Mouse (Mus musculus) CD4-positive, CD25-positive, alpha-beta regulatory T cell, adult 2 months (primary cell): ENCODE measurements around the gene Zfp511.
A peak's percentile ranks its signal among the peaks of the same experiment; 100 is the strongest.

ENCODE experiments used
- DNase-seq: peaks from one replicate; pipeline ENCODE4 v3.0.0-alpha.2; 2012; ENCODE audit warnings: low read depth, low spot score

The Zfp511 gene

GRCm38 (mm10) chr7:140048361-140049114 is 12.3 kb downstream of the Zfp511 start, which contains the start of gene Msx3:
Msx3 (minus strand) TSS chr7:140049089.
- DNase-seq = no peak

- peak; percentile 48 for DNase-seq
These were observed 13.0 kb downstream of the Zfp511 start for GRCm38 (mm10) chr7:140049115-140049689.

- DNase-seq = no peak
These were observed 17.9 kb downstream of the Zfp511 start for GRCm38 (mm10) chr7:140054124-140054523.

GRCm38 (mm10) chr7:140057413-140058407 is 21.5 kb downstream of the Zfp511 start:
- no peak for DNase-seq

GRCm38 (mm10) chr7:140058528-140058927 is 22.3 kb downstream of the Zfp511 start:
- DNase-seq = no peak

GRCm38 (mm10) chr7:140059601-140060000 is 23.4 kb downstream of the Zfp511 start:
- DNase-seq = no peak

- peak; percentile 29 for DNase-seq
These were observed 25.0 kb downstream of the Zfp511 start for GRCm38 (mm10) chr7:140060936-140061831.

- no peak for DNase-seq
These were observed 25.6 kb downstream of the Zfp511 start for GRCm38 (mm10) chr7:140061832-140062130.

GRCm38 (mm10) chr7:140062307-140062706 is 26.1 kb downstream of the Zfp511 start:
- peak; percentile 34 for DNase-seq

- DNase-seq = peak; percentile 85
These were observed 26.9 kb downstream of the Zfp511 start for GRCm38 (mm10) chr7:140063092-140063491.

- no peak for DNase-seq
These were observed 31.2 kb downstream of the Zfp511 start for GRCm38 (mm10) chr7:140067397-140067796.

GRCm38 (mm10) chr7:140070042-140070711 is 34.0 kb downstream of the Zfp511 start:
- no peak for DNase-seq

- DNase-seq = no peak
These were observed 41.5 kb downstream of the Zfp511 start for GRCm38 (mm10) chr7:140077698-140078097.

GRCm38 (mm10) chr7:140078711-140079110 is 42.5 kb downstream of the Zfp511 start:
- DNase-seq = peak; percentile 84

GRCm38 (mm10) chr7:140080503-140081156 is 44.4 kb downstream of the Zfp511 start:
- DNase-seq = peak; percentile 79

- no peak for DNase-seq
These were observed 45.4 kb downstream of the Zfp511 start for GRCm38 (mm10) chr7:140081408-140082241.

- peak; percentile 56 for DNase-seq
These were observed 46.1 kb downstream of the Zfp511 start, which contains the start of gene Caly for GRCm38 (mm10) chr7:140082242-140082678. Caly (minus strand) TSS chr7:140082548.
